Mouse (Mus musculus) 416B (cell line): ENCODE measurements around the gene Klhdc7b.

Experiments
- DNase-seq: peaks from one replicate; pipeline ENCODE4 v3.0.0; 2011; ENCODE audit warnings: low read depth

Klhdc7b gene

DNA sequence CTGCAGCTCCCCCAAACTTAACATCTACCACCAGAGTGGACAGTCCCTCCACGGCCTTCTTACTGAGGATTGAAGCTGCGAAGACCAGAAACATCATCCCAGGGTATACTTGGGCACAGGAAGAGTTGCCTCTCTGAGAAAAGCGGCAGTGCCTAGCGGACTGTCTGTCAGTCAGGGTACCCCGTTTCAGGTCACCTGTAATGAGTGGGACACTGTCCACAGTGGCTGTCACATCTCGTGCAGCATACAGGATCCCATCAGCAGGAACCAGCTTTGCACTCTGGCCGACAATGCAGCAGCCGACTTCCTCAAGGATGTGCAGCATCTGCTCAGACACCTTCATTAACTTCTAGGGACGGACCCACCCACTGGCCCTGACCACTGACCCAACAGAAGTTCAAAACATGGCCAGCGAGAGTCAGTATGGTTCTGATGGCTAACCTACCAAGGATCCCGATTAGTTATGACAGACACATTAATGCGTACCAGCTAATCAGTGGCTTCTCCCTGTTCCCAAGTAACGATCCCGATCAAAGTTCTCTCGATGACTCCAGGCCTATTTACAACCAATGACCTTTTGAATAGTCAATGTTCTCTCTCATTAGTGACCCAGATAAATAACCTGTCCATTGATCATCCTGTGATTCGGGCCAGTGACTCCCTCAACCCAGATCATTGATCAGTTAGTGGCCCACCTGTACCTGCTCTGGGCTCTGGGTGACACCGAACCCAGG lies 9.7 kb upstream of the Klhdc7b start:
- DNase-seq: no peak

DNA sequence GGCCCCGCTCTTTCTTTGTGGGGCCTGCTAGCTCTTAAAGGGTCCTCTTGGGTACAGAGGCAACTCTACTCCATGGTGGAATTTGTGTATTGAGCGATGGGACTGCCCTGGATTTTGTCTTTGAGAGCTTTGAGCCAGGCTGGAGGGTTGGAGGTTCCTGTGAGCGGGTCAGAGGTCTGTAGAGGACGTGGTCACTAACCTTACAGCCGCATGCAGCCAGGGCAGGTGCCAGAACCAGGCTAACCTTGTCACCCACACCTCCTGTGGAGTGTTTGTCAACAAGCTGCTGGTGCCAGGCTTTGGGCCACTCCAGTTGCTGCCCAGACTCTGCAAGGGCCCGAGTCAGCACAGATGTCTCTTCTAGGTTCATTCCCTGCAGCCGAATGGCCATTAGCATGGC lies 8.7 kb upstream of the Klhdc7b start:
- DNase-seq: no peak

- DNase-seq: no peak
These were observed 7.8 kb upstream of the Klhdc7b start, which contains the start of gene Tymp for GRCm38 (mm10) chr15:89376957-89377356. Tymp (minus strand) TSS chr15:89377039.

- no peak for DNase-seq
These were observed 7.4 kb upstream of the Klhdc7b start for GRCm38 (mm10) chr15:89377362-89377761.

DNA sequence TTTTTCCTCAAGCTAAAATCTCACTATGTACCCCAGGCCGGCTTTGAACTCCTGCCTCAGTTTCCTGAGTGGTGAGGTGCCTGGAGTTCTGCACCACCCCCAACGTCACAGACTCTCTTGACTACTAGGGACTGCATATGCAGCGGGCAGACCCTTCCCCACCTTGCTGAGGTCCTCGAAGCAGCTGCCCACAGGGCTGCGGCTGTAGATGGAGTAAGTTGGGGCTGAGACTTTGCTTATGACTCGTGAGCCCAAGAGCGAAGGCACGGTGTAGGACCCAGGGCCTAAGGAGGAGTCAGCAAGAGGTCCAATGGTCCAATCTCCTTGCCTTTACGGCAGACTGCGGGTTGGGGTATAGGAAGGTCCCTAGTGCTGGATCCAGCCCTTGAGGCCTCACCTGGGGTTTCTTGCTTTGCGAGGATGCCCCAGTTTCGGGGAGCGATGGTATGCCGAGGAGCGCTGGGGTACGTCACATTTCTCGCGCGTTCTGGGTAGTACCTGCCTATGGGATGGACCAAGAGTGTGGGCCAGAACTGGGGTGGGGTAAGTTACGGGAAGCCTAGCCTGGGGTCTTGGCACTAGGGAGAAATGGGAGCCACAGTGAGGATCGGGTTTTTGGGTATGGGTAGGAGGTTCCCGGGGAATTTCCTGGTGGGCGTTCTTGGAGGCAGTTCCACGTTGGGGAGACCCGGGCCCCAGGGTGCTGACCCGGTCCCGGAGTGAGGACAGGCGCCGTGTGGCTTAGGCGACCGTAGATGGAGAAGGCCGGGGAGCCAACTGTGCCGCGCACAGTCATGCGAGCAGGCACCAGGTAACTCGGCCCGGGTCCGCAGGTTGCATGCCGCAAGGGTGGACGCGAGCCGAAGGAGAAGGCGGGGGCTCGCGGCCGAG lies 6.5 kb upstream of the Klhdc7b start:
- no peak for DNase-seq

DNA sequence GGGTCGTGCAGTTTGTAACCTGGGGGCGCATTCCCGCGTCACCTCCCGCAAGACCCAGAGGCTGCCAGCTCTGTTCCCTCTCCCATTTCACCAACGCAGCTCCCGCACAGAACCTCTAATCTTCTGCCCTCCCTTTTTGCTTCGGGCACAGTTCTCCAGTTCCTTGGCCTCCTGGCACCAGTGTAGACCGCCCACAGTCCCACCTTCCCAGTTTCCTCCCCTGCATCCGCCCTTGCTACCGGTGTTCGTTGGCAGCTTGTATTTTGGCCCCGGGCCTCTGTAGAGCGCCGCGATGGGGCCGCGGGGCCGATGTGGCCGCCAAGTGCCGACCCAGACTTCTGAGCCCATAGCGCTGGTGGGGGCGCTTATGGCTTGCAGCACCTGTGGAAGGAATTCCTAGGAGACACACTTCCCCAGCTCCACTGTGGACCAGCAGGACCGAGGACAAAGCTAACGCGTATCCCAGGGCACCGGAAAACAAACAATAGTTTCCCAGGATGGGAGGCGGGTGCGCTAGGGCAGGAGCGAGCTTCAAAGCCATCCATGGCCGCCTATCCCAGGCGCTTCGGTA lies 5.8 kb upstream of the Klhdc7b start, which contains the start of gene Odf3b:
Gene Odf3b (minus strand): TSS at position 452 of the 571 bp plus-strand sequence.
- no peak for DNase-seq

GRCm38 (mm10) chr15:89379429-89379828 lies 5.3 kb upstream of the Klhdc7b start:
- no peak for DNase-seq

DNA sequence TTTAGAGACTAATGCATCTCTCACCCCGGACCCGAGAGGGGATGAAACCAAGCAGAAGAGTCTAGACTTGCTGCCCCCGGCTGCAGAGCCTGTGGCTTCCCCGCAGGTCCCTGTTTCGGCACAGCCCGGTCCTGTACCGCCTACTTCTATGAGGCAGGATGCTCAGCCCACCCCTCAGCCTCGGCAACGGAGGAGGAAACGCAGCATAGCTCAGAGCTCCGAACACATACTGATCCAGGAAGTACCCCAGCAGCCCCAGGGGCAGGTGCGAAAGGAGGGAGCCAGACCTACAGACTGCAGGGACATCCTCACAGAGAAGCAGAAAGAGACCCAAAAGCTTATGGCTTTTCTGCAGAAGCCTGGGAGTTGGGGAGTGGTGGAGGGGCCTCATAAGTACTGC lies 2.4 kb downstream of the Klhdc7b start:
- DNase-seq: no peak

GRCm38 (mm10) chr15:89390081-89390480 lies 5.4 kb downstream of the Klhdc7b start:
- no peak for DNase-seq

- DNase-seq: no peak
These were observed 12.2 kb downstream of the Klhdc7b start for GRCm38 (mm10) chr15:89396883-89397282.

- no peak for DNase-seq
These were observed 13.4 kb downstream of the Klhdc7b start for GRCm38 (mm10) chr15:89398146-89398545.

DNA sequence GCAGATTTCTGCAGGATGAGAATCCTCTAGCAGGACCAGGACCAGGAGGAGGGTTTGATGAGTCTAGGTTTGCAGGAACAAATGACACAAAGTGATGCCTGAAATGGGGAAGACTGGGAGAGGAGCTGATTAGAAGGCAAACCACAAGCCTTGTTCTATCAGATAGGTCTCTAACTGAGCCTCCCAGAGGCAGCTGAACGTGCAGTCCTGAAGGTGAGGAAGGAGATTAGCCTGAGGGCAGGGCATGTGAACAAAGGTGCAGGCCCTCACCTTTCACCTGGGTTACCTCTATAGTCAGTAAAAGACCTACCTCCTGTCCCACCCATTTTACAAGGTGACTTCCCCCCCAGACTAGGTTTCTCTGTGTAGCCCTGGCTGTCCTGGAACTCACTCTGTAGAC lies 15.0 kb downstream of the Klhdc7b start:
- DNase-seq: no peak

GRCm38 (mm10) chr15:89402471-89402870 lies 17.8 kb downstream of the Klhdc7b start:
- peak; percentile 7 for DNase-seq

- no peak for DNase-seq
These were observed 20.3 kb downstream of the Klhdc7b start for GRCm38 (mm10) chr15:89404831-89405623.

GRCm38 (mm10) chr15:89406691-89407090 lies 22.0 kb downstream of the Klhdc7b start:
- DNase-seq: no peak

DNA sequence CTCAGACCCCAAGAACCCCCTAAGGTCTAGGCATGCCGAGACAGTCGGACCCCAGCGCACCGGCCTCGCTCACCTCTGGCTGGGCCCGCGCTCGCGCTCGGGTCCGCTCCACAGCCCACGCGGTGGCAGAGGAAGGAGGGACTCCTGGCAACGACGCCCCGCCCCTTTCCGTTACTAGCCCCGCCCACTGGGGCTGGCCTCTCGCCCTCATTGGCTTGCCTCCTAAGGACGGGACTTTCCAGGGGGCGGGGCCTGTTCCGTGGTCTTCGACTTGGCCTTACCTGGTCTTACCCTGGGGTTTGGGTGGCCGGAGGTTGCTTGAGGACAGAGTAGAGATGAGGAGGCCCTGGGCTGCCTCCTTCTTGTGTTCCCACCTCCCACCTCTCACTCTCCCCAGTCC lies 25.4 kb downstream of the Klhdc7b start, which contains the start of gene Syce3:
Gene Syce3 (minus strand): TSS at position 386 of the 400 bp plus-strand sequence.
- no peak for DNase-seq

DNA sequence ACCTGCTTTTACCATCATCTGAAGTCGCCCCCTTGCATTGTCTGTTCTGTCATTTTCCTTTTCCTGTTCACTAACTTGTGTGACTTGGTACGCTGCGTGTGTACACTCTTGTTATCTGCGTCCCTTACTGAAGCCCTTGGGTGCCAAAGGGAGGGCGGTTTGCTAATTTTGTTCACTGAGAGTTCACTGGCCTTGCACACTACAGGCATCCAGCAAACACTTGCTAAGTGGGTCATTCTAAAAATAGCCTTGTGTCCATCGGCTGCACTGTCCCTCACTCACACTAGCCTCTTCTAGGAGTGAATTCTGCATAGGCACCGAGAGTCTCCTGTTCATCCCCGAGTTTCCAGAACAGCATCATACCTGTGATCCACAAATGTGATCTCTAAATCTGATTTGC lies 30.6 kb downstream of the Klhdc7b start:
- no peak for DNase-seq

- no peak for DNase-seq
These were observed 37.2 kb downstream of the Klhdc7b start for GRCm38 (mm10) chr15:89421938-89422337.

DNA sequence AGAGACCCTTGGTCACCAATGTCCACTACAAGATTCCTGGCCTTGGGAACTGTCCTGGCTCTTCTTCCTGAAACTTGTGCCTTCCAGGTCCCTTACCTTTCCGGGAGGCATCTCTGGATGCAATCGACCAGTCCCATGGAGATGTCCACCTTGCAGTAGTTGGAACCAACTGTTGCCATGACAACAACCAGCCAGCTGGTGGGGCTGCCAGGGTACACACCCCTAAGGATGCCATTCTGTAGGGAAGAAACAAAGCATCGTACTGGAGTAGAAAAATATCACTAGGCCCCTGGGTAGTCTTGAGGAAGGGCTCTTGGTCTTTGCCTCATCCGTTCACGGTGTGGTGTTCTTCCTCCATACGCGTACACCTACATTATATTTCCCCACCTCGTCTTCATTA lies 39.9 kb downstream of the Klhdc7b start:
- no peak for DNase-seq

DNA sequence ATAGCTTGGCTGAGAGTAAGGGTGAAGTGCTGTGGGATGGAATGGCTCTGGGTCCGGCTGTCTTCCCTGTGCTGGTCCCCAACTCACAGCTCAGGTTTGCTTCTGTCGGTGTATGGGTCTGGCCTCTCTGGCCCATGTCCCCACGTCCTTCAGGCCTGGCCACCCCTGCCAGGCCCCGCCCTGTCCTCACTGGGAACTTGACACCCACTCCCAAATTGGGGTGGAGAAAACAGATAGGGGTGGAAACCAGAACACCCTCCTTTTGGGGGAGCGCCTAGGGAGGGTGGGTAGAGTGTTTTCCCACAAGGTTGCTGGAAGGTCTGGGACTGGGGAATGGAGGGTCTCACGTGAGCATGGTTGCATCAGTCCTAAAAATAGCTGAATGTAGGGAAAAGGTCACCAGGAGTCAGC lies 41.0 kb downstream of the Klhdc7b start, which contains the start of gene Cpt1b:
Gene Cpt1b (minus strand): TSS at position 153 of the 411 bp plus-strand sequence.
- DNase-seq: no peak

GRCm38 (mm10) chr15:89426716-89427115 lies 42.0 kb downstream of the Klhdc7b start:
- no peak for DNase-seq
